Mouse (Mus musculus): ENCODE results near the gene Tjp1.

Tjp1 gene

GRCm38 (mm10) chr7:65280944-65281912 is 246.4 kb downstream of the Tjp1 start:
- no peak for ATAC-seq (ENCODE audit: insufficient number of reproducible peaks, low FRiP score, low TSS enrichment)

GRCm38 (mm10) chr7:65279277-65279676 is 248.3 kb downstream of the Tjp1 start:
- ATAC-seq (ENCODE audit: insufficient number of reproducible peaks, low FRiP score, low TSS enrichment), result no peak

- ATAC-seq (ENCODE audit: insufficient number of reproducible peaks, low FRiP score, low TSS enrichment), result no peak
Measured at GRCm38 (mm10) chr7:65275761-65276160, 251.8 kb downstream of the Tjp1 start.

- no peak for ATAC-seq (ENCODE audit: insufficient number of reproducible peaks, low FRiP score, low TSS enrichment)
Measured at GRCm38 (mm10) chr7:65274216-65274615, 253.4 kb downstream of the Tjp1 start.

- no peak for ATAC-seq (ENCODE audit: insufficient number of reproducible peaks, low FRiP score, low TSS enrichment)
Measured at GRCm38 (mm10) chr7:65249656-65250055, 277.9 kb downstream of the Tjp1 start.

All from cerebellum, adult (tissue).